Mouse (Mus musculus): Measurements from ENCODE around the gene Exoc3l4. TPM values are rescaled to one million over a fixed set of nuclear protein-coding genes. Genes with fewer than 3 reads are reported as not detected.
A peak's percentile ranks its signal among the peaks of the same experiment; 100 is the strongest.

Exoc3l4 gene
- polyA plus RNA-seq, 1 experiment from 2014 or later, result 10.7 TPM

DNA sequence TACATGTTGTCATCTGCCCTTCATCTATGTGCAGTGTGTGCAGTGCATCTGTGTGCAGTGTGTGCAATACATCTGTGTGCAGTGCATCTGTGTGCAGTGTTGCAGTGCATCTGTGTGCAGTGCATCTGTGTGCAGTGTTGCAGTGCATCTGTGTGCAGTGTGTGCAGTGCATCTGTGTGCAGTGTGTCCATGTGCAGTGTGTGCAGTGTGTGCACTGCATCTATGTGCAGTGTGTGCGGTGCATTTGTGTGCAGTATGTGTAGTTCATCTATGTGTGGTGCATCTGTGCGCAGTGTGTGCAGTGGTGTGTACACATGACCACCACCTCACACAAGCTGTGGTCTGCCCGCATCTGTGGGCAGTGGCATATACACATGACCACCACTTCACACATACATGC is 49.6 kb downstream of the Exoc3l4 start:
- Histone ChIP-seq H3K9ac (no peak overlapping the region), H3K4me1 (ENCODE audit: insufficient read depth) (0 out of 2 replicates have a peak, but pooled peaks cover 2% of the 10 kb centered on the region), H3K27me3 (ENCODE audit: insufficient read depth, low read length) (no peaks in the 10 kb centered on the region), H3K4me3 (ENCODE audit: low read depth, low read length) (no peak overlapping the region), H3K36me3 (ENCODE audit: insufficient read depth) (no peaks in the 10 kb centered on the region), H3K27ac (ENCODE audit: low read depth) (no peak overlapping the region), H3K9me3 (ENCODE audit: low read depth, low read length) (no peaks in the 10 kb centered on the region), H3K4me2 (no peak overlapping the region)
- 91% methylated on average over 3 of the region's 3 CpGs for WGBS
- ATAC-seq (ENCODE audit: insufficient read depth) (no peak), DNase-seq (no peak)
- no peak for TF ChIP-seq CTCF (IDR thresholded peaks at IDR 0.05; ENCODE audit: low read depth)

DNA sequence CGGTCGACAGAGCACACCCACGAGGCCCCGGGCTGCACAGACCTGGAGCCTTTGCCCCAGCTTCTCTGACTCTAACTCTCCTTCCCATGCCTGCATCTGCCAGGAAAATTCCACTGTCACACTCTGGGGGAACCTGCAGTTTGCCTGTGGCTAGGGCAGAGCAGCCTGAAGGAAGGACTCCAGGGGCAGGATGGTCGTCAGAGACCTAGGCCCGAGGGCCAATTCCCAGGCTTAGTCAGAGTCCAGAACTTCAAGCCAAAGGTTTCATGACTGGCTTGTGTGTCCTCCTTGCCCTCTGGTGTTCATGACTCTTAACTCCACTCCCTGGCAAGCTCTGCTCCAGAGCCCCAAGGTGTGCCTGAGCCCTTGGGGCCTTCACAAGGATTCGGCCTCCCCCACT is 51.4 kb downstream of the Exoc3l4 start:
- H3K27me3 ChIP-seq (ENCODE audit: insufficient read depth, low read length), result no peaks in the 10 kb centered on the region
- no peak overlapping the region for H3K4me2 ChIP-seq
- no peaks in the 10 kb centered on the region for H3K9me3 ChIP-seq (ENCODE audit: low read depth, low read length)
- no peak for ATAC-seq (ENCODE audit: insufficient read depth)
- TF ChIP-seq CTCF (IDR thresholded peaks at IDR 0.05; ENCODE audit: low read depth), result no peak
- 80% methylated on average over 7 of the region's 7 CpGs for WGBS
- no peak overlapping the region for H3K4me3 ChIP-seq (ENCODE audit: low read depth, low read length)
- DNase-seq, result no peak
- no peaks in the 10 kb centered on the region for H3K4me1 ChIP-seq (ENCODE audit: insufficient read depth)
- no peak overlapping the region for H3K27ac ChIP-seq (ENCODE audit: low read depth)
- no peaks in the 10 kb centered on the region for H3K36me3 ChIP-seq (ENCODE audit: insufficient read depth)
- no peak overlapping the region for H3K9ac ChIP-seq

DNA sequence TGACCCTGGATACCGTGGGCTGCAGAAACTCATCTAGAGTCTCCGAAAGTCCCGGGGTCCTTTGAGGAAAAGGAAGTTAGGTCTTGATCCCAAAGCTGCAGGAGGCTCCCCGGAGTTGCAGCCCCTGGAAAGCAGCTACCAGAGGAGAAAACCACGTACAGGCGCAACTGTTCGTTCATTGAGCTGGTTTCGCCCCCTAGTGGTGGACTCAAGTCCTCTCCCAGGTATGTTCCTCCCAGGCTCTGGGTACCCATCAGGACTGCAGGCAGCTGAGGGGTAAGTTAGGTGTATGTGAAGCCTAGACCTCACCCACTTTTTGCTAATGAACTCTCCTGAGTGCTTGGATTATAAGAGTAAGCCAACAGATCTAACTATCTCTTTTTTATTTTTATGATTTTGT is 52.7 kb downstream of the Exoc3l4 start:
- WGBS, result 8% methylated on average over 8 of the region's 8 CpGs
- H3K27ac ChIP-seq (ENCODE audit: low read depth), result no peak overlapping the region
- ATAC-seq (ENCODE audit: insufficient read depth), result peak; percentile 52; the same call in 1 of the 2 replicates

GRCm38 (mm10) chr12:111471119-111471518 is 54.3 kb downstream of the Exoc3l4 start:
- WGBS, result 56% methylated on average over 1 of the region's 1 CpGs
- DNase-seq, result no peak
- TF ChIP-seq CTCF (IDR thresholded peaks at IDR 0.05; ENCODE audit: low read depth), result no peak

More for the DNA sequence above, 52.7 kb downstream of the Exoc3l4 start:
- Histone ChIP-seq H3K4me3 (ENCODE audit: low read depth, low read length) (no peak overlapping the region), H3K36me3 (ENCODE audit: insufficient read depth) (no peaks in the 10 kb centered on the region), H3K9me3 (ENCODE audit: low read depth, low read length) (no peaks in the 10 kb centered on the region), H3K27me3 (ENCODE audit: insufficient read depth, low read length) (no peaks in the 10 kb centered on the region), H3K4me1 (ENCODE audit: insufficient read depth) (no peaks in the 10 kb centered on the region), H3K9ac (no peak overlapping the region), H3K4me2 (no peak overlapping the region)
- peak; percentile 90 for TF ChIP-seq CTCF (IDR thresholded peaks at IDR 0.05; ENCODE audit: low read depth)
- DNase-seq, result peak; percentile 90

DNA sequence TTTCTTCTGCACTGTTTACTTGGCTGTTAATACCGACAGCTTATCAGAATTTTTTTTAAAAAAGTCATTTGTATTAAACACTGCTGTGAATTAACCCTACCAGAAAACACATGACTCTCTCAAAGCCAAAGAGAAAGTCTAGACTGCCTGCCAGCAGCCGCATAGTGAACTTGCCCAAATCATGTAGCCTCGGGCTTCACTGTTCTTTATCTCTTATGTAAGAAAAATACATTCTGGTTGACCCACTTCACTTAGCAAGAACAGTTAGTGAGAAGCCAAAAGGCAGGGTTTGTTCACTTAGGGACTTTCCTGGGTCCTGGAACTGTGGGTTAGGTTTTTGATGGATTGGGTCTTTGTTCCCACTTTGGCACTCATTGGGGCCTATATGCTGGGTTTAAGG is 54.9 kb downstream of the Exoc3l4 start:
- Histone ChIP-seq H3K4me2 (no peak overlapping the region), H3K4me1 (ENCODE audit: insufficient read depth) (no peaks in the 10 kb centered on the region), H3K9ac (no peak overlapping the region), H3K36me3 (ENCODE audit: insufficient read depth) (no peaks in the 10 kb centered on the region), H3K4me3 (ENCODE audit: low read depth, low read length) (no peak overlapping the region), H3K27me3 (ENCODE audit: insufficient read depth, low read length) (no peaks in the 10 kb centered on the region), H3K9me3 (ENCODE audit: low read depth, low read length) (no peaks in the 10 kb centered on the region), H3K27ac (ENCODE audit: low read depth) (no peak overlapping the region)
- ATAC-seq (ENCODE audit: insufficient read depth) (no peak), DNase-seq (no peak)
- 50% methylated on average over 3 of the region's 3 CpGs for WGBS
- no peak for TF ChIP-seq CTCF (IDR thresholded peaks at IDR 0.05; ENCODE audit: low read depth)

More at GRCm38 (mm10) chr12:111471119-111471518, 54.3 kb downstream of the Exoc3l4 start:
- Histone ChIP-seq H3K9me3 (ENCODE audit: low read depth, low read length) (no peaks in the 10 kb centered on the region), H3K4me3 (ENCODE audit: low read depth, low read length) (no peak overlapping the region), H3K36me3 (ENCODE audit: insufficient read depth) (no peaks in the 10 kb centered on the region), H3K27me3 (ENCODE audit: insufficient read depth, low read length) (no peaks in the 10 kb centered on the region), H3K4me1 (ENCODE audit: insufficient read depth) (no peaks in the 10 kb centered on the region), H3K27ac (ENCODE audit: low read depth) (no peak overlapping the region), H3K9ac (no peak overlapping the region), H3K4me2 (no peak overlapping the region)
- ATAC-seq (ENCODE audit: insufficient read depth), result no peak

DNA sequence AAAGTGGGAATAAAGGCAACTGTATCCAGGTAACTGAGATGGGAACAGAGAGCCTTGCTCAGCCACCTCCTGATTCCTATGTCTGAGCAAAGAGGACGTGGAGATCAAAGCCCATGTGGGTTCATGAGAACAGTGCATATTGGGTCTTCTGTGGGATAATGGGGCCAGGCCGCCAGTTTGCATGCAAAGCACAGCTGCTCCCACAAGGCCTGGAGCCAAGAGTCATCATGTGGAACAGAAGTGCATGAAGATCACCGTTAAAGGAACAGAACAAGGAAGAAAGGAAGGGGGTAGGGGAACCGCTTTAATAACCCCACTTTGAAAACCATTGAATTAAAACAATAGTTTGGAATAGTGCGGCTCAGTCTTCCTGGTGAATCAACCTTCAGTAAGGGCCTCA is 56.1 kb downstream of the Exoc3l4 start:
- H3K4me3 ChIP-seq (ENCODE audit: low read depth, low read length), result no peak overlapping the region
- DNase-seq (no peak), ATAC-seq (ENCODE audit: insufficient read depth) (no peak)
- WGBS, result 73% methylated on average over 5 of the region's 5 CpGs
- H3K4me2 ChIP-seq, result no peak overlapping the region
- H3K9me3 ChIP-seq (ENCODE audit: low read depth, low read length), result no peaks in the 10 kb centered on the region
- H3K36me3 ChIP-seq (ENCODE audit: insufficient read depth), result no peaks in the 10 kb centered on the region
- no peak overlapping the region for H3K27ac ChIP-seq (ENCODE audit: low read depth)
- TF ChIP-seq CTCF (IDR thresholded peaks at IDR 0.05; ENCODE audit: low read depth), result no peak
- H3K27me3 ChIP-seq (ENCODE audit: insufficient read depth, low read length), result no peaks in the 10 kb centered on the region
- H3K9ac ChIP-seq, result no peak overlapping the region
- no peaks in the 10 kb centered on the region for H3K4me1 ChIP-seq (ENCODE audit: insufficient read depth)

DNA sequence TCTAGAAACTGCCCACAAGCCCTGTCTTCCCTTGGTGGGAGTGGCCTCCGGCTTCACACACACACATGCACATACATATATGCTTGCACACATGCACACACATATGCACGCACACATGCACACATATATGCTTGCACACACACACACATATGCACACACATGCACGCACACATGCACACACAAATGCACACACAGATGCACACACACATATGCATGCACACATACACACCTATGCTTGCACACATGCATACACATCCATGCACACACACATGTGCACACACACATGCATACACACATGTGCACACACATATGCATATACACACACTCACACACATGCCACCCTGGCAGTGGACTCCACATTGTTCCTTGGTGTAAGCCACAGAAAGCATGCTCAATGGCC is 57.6 kb downstream of the Exoc3l4 start:
- H3K9ac ChIP-seq, result no peak overlapping the region
- DNase-seq (no peak), ATAC-seq (ENCODE audit: insufficient read depth) (no peak)
- H3K4me1 ChIP-seq (ENCODE audit: insufficient read depth), result no peaks in the 10 kb centered on the region
- no peaks in the 10 kb centered on the region for H3K27me3 ChIP-seq (ENCODE audit: insufficient read depth, low read length)
- no peaks in the 10 kb centered on the region for H3K36me3 ChIP-seq (ENCODE audit: insufficient read depth)
- no peak overlapping the region for H3K4me2 ChIP-seq
- no peak overlapping the region for H3K4me3 ChIP-seq (ENCODE audit: low read depth, low read length)
- WGBS, result 92% methylated on average over 3 of the region's 3 CpGs
- TF ChIP-seq CTCF (IDR thresholded peaks at IDR 0.05; ENCODE audit: low read depth), result no peak
- H3K9me3 ChIP-seq (ENCODE audit: low read depth, low read length), result no peaks in the 10 kb centered on the region
- no peak overlapping the region for H3K27ac ChIP-seq (ENCODE audit: low read depth)

Measured in lung, embryonic 14.5 days (tissue).